Mouse (Mus musculus): ENCODE data around the gene Gm21616. TPM values are rescaled to one million over a fixed set of nuclear protein-coding genes. Genes with fewer than 3 reads are reported as not detected.

Gene Gm21616
- not detected for polyA plus RNA-seq (2017; shearing (Covaris generic))

DNA sequence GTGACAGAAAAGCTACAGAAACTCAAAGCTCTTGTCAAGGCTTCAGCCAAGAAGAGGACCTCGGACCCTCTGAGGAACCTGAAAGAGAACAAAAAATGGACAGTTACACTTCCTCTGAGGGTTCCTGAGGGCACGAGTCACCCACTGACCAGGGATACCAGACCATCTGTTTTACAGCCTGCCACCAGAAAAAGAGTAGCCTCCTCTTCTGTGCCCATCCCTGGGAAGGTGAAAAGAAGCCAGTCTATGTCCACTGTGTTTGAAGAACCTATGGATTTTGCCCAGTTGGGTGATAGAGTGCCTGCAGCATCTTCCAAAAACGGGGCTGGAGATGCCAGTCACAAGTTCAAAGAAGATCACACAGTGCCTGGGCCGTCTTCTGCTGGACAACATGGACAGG lies at the start of gene Gm21616:
TSS of gene Gm21616 (plus strand) at position 301 of the 400 bp plus-strand sequence.

